Mouse (Mus musculus) ES-Bruce4 (cell line): ENCODE measurements around the gene Wdr24. TPM values are rescaled to one million over a fixed set of nuclear protein-coding genes. Genes with fewer than 3 reads are reported as not detected.
A peak's percentile ranks its signal among the peaks of the same experiment; 100 is the strongest.

Experiments used
- H3K27ac ChIP-seq: 2 replicates; pipeline ENCODE4 v1.5.1; 2012; ENCODE audit warnings: low read length, inconsistent platforms; ENCODE audit not compliant: insufficient read depth
- H3K27me3 ChIP-seq: 2 replicates; pipeline ENCODE4 v1.6.1; 2012; ENCODE audit warnings: mild to moderate bottlenecking, low read length, inconsistent platforms; ENCODE audit not compliant: control insufficient read depth, poor library complexity, insufficient read depth, severe bottlenecking
- H3K36me3 ChIP-seq: 2 replicates; pipeline ENCODE4 v1.6.1; 2012; ENCODE audit warnings: inconsistent platforms, mild to moderate bottlenecking, low read length, moderate library complexity; ENCODE audit not compliant: control insufficient read depth, poor library complexity, insufficient read depth, severe bottlenecking
- H3K4me1 ChIP-seq: one replicate; pipeline ENCODE4 v1.8.1; 2011; ENCODE audit warnings: low read length; ENCODE audit not compliant: control insufficient read depth, insufficient read depth
- H3K4me3 ChIP-seq: 2 replicates; pipeline ENCODE4 v1.5.1; 2011; ENCODE audit warnings: low read depth, mild to moderate bottlenecking, low read length
- H3K9ac ChIP-seq: 2 replicates; pipeline ENCODE4 v1.6.1; 2012; ENCODE audit warnings: low read depth, mild to moderate bottlenecking, inconsistent platforms; ENCODE audit not compliant: poor library complexity, severe bottlenecking
- H3K9me3 ChIP-seq: replicated peaks from 2 replicates; pipeline ENCODE4 v1.6.1; 2012; ENCODE audit warnings: mild to moderate bottlenecking, low read length, inconsistent platforms; ENCODE audit not compliant: control insufficient read depth, poor library complexity, insufficient read depth, severe bottlenecking
- CTCF ChIP-seq: IDR thresholded peaks from one replicate; pipeline ENCODE4 v1.8.1; 2011; ENCODE audit warnings: low read depth, low read length
- EP300 ChIP-seq: IDR thresholded peaks from 2 replicates; pipeline ENCODE4 v1.6.1; 2011; ENCODE audit warnings: low read depth, low read length; ENCODE audit not compliant: insufficient read depth
- POLR2A ChIP-seq: IDR thresholded peaks from one replicate; pipeline ENCODE4 v1.8.1; 2011; ENCODE audit warnings: low read length; ENCODE audit not compliant: insufficient read depth
- polyA plus RNA-seq: library from polyadenylated mRNA; stranded (reverse); fragments of >200 nt; gene quantifications from 2 replicates; pipeline ENCODE4 v1.2.4, GENCODE M21; 2011; ENCODE audit warnings: low read depth; ENCODE audit not compliant: missing spikeins, insufficient read depth, insufficient read length

The Wdr24 gene
- polyA plus RNA-seq, 1 experiment, result 20.7 TPM

DNA sequence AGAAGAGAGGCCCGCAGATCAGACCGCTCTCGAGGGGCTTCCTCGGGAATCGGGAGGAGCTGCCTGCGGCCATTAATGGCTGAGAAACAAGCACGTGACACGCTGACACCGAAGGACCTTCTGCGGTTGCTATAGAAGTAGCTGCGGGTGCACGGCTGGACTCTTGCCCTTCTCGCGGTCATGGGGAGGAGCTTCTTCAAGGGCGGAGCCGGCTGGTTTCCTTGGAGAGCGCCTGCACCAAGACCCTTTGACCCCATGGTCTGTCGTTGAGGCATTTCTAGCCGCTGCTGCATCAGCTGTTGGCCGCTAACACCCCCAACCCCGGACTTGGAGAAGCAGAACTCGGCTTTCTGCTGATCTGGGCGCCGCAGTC, 9.8 kb downstream of the Wdr24 start, which contains the start of gene Stub1:
TSS of gene Stub1 (minus strand) at position 114 of the 373 bp plus-strand sequence.
- Histone ChIP-seq H3K9ac (peak within 1 kb of the TSS; percentile 86), H3K36me3 (peaks cover 16% of the 10 kb centered on the region), H3K4me3 (peak within 1 kb of the TSS; percentile 82), H3K4me1 (peaks cover 4% of the 10 kb centered on the region), H3K9me3 (no peaks in the 10 kb centered on the region), H3K27me3 (no peaks in the 10 kb centered on the region), H3K27ac (no peak within 1 kb of the TSS)
- TF ChIP-seq CTCF (no peak), EP300 (no peak), POLR2A (no peak)

DNA sequence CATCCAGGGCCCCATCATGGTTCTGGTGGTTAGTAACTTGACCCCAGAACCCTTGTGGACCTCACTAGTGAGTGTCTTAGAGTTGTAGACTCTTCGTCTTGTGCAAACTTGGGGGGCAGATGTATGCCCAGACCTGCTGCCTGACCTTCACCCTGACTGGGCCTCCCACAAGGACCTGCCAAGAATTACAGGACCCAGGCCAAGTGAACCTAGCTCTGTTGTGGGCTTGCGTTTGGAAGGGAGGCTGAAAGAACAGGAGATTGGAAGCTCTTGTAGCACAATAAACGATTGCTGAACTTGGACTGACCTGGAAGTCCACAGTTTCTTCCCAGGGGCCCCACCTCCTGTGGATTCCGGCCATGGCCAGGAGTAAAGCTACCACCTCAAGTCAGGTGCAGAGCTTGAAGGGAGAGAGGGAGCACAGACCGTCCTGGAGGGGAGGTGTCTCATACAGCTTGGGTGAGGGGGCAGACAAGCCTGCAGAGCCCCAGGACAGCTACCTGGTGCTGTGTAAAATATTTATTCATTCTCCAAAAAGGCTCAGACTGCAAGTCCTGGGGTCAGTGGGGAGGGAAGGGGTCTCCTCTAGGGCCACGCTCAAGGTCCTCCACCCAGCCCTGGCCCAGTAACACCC, 10.7 kb downstream of the Wdr24 start:
- Histone ChIP-seq H3K27me3 (no peaks in the 10 kb centered on the region), H3K9me3 (no peaks in the 10 kb centered on the region), H3K27ac (no peak overlapping the region), H3K9ac (peak overlapping the region; percentile 86), H3K4me1 (peaks cover 4% of the 10 kb centered on the region), H3K4me3 (peak overlapping the region; percentile 80), H3K36me3 (peaks cover 17% of the 10 kb centered on the region)
- TF ChIP-seq EP300 (no peak), POLR2A (no peak), CTCF (no peak)

DNA sequence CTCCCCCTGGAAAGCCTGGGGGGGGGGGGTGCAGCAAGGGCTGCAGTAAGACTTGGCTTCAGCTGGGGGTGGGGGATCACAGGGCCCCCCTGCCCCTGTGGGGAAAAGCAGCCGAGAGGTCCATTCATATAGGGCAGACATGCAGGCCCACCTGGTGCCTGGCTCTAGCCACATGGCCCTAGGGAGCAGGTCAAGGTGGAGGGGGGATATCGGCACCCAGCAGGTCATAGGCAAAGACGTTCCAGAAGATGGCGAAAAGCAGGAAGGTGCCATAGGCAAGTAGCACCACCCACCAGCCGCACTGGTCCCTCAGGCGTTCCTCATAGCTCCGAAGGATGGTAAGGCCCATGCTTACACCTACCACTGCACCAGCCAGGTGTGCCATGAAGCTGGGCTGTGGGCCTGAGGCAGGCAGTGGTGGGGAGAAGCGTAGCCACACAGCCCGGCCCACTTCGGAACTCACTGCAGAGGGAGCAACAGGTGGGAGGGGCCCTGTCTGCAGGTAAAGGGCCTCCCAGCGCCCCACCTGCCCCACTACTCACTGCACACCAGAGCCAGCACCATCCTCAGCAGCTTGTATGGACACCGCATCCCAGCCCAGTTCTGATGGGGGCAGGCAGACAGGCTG, 11.3 kb downstream of the Wdr24 start:
- TF ChIP-seq POLR2A (no peak), EP300 (no peak), CTCF (no peak)
- H3K9me3 ChIP-seq, result no peaks in the 10 kb centered on the region
- H3K27ac ChIP-seq, result no peak overlapping the region
- H3K36me3 ChIP-seq, result peaks cover 19% of the 10 kb centered on the region
- H3K27me3 ChIP-seq, result no peaks in the 10 kb centered on the region
- H3K9ac ChIP-seq, result no peak overlapping the region
- H3K4me3 ChIP-seq, result no peak overlapping the region
- H3K4me1 ChIP-seq, result peaks cover 4% of the 10 kb centered on the region

DNA sequence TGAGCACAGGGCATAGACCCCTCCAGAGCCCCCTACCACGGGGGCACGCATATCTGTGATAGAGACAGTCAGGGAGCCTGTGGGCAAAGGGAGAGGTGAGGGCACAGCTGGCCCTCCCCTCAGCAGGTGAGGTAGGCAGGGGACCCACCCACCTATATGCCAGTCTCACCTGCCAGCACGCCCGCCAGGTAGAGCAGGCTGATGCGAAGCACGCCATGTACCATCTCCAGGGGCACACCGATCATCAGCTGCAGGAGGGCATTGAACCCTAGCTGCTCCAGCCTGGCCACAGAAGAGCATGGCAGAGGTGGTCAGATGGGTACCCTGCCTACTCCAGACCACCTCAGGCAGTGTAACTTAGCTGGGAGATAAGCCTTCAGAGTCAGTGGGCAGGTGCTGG, 11.9 kb downstream of the Wdr24 start:
- Histone ChIP-seq H3K27me3 (no peaks in the 10 kb centered on the region), H3K36me3 (peaks cover 17% of the 10 kb centered on the region), H3K9ac (no peak overlapping the region), H3K4me1 (peaks cover 4% of the 10 kb centered on the region), H3K9me3 (no peaks in the 10 kb centered on the region), H3K4me3 (no peak overlapping the region), H3K27ac (no peak overlapping the region)
- TF ChIP-seq POLR2A (no peak), EP300 (no peak), CTCF (no peak)

DNA sequence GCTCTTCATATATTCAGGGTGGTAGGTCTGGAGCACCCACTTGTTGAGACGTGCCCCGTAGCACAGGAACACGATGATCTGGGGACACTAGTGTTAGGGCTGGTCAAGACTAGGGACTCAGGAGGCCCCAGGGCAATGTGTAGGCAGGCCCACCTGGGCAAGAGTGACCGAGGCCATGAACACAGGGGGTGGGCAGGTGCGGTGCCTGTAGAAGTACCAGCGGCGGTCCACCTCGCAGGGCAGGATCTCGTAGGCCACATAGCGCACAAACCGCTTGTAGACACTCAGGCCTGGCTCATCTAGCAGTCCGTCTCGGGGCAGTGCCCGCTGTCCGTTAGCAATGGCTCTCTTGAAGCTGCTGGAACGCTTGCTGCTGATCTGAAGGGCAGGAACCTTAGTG, 12.4 kb downstream of the Wdr24 start:
- H3K36me3 ChIP-seq, result peaks cover 17% of the 10 kb centered on the region
- H3K4me3 ChIP-seq, result no peak overlapping the region
- no peak overlapping the region for H3K9ac ChIP-seq
- H3K27ac ChIP-seq, result no peak overlapping the region
- H3K4me1 ChIP-seq, result peaks cover 4% of the 10 kb centered on the region
- H3K9me3 ChIP-seq, result no peaks in the 10 kb centered on the region
- H3K27me3 ChIP-seq, result no peaks in the 10 kb centered on the region
- TF ChIP-seq EP300, result no peak
- no peak for TF ChIP-seq POLR2A
- TF ChIP-seq CTCF, result no peak

DNA sequence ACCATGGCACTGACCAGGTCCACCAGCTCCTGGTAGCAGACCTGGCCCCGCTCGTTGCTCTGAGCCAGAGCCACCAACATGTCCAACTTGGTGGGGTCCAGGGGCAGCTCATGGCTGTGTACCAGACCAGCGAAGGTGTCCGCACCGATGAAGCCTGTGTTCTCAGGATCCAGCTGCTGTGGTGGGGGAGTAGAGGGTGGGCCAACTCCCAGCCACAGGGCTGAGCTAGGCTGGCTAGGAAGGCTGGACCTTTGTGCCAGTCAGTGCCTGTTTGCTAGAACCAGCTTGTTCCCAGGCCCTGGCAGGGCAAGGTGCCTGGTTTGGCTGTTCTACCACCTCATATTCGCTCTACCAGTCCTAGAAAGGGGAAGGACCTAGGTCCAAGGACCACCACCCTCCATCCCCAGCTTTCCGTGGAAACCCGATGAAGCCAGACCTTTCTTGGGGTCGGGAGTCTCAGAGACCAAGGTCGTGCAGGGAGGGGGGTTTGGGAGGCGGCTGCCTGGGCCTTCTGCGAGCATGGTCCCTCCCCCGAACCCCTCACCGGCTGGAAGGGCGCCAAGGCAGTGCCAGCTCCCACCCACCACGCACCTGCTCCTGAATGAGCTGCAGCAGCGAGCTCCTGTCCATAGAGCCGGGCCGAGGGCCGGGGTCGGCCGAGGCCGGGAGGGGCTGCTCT, 13.1 kb downstream of the Wdr24 start:
- Histone ChIP-seq H3K4me3 (peak overlapping the region; percentile 21), H3K27me3 (no peaks in the 10 kb centered on the region), H3K9ac (peak overlapping the region; percentile 23; the same call in 1 of the 2 replicates), H3K4me1 (peaks cover 4% of the 10 kb centered on the region), H3K36me3 (peaks cover 17% of the 10 kb centered on the region), H3K27ac (no peak overlapping the region), H3K9me3 (no peaks in the 10 kb centered on the region)
- TF ChIP-seq EP300, result no peak
- TF ChIP-seq CTCF, result no peak
- TF ChIP-seq POLR2A, result no peak
